Mouse (Mus musculus): ENCODE data around the gene Pgf. TPM values are rescaled to one million over a fixed set of nuclear protein-coding genes. Genes with fewer than 3 reads are reported as not detected.
A peak's percentile ranks its signal among the peaks of the same experiment; 100 is the strongest.

Pgf gene
- polyA plus RNA-seq (2012; rRNA removed), result 26.8 and 32.7 TPM in 2 replicates

- no peak for DNase-seq (ENCODE audit: low read depth)
Observed at GRCm38 (mm10) chr12:85177740-85178239, at the start of gene Pgf. TSS of gene Pgf (minus strand) at chr12:85177790.

GRCm38 (mm10) chr12:85227227-85227626 is 49.6 kb upstream of the Pgf start:
- DNase-seq (ENCODE audit: low read depth), result no peak

DNA sequence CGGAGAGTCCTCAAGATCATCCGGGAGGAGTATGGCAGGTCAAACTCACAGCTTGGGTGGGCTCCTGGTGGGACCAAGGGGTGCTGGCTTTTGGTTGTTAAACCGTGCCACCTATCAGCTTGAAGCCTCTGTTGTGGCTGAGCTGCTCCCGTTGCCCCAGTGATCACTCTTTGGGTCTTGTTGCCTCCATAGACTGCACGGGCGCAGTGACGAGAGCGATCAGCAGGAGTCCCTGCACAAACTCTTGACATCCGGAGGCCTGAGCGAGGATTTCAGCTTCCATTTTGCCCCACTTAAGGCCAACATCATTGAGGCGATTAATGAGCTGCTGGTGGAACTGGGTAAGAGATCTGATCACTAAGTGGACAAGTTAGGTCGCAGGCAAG is 42.3 kb upstream of the Pgf start:
- no peak for DNase-seq (ENCODE audit: low read depth)

DNA sequence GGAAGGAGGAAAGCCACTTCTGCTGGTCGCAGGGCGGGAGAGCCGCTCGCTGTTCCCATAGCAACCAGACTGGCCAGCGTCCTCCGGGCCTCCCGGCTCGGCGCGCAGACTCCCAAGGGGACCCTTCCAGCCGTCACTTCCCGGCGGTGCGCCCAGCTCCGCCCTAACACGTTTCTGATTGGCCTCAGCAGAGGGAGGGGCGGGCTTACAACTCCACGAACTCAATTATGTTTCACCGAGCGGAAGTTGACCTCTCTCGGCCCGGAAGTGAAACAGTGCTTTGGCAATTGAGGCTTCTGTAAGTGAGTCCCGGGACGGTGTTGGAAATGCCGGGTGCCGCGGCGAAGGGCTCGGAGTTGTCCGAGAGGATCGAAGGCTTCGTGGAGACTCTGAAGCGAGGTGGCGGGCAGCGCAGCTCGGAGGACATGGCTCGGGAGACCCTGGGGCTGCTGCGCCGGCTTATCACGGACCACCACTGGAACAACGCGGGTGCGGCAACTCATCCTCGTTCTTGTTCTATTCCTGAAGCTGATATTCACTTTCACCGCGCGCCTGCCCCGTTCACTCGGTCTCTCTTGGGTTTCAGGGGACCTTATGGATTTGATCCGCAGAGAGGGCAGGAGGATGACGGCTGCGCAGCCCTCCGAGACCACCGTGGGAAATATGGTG is 41.8 kb upstream of the Pgf start, which contains the start of gene Eif2b2:
Eif2b2 (plus strand) TSS at position 246 of the 669 bp plus-strand sequence.
- DNase-seq (ENCODE audit: low read depth), result peak; percentile 69

DNA sequence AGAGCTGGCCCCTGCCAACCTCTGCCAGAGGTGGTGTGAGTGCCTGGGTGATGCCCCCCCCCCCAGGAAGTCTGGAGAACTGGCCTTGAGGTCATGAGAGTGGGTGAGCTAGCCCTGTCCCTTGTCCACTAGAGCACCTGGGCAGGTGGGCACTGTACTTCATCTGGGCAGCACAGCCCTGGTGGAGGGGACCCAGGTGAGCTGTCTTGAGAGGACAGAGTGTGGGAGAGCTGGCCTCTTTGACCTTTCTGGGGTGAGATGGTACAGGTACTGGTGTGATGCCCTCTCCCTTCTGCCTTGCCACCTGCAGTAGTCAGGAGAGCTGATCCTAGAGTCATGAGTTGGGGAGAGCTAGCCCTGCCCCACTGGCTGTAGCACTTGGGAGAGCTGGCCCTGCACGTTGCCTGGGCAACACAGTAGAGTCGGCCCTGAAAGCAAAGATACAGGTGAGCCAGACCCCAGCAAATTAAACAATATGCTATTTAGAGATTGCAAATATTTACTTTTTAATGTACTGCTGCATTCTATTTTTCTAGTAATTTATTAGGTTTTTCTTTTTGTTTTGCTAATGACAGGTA is 40.2 kb upstream of the Pgf start:
- DNase-seq (ENCODE audit: low read depth), result no peak

DNA sequence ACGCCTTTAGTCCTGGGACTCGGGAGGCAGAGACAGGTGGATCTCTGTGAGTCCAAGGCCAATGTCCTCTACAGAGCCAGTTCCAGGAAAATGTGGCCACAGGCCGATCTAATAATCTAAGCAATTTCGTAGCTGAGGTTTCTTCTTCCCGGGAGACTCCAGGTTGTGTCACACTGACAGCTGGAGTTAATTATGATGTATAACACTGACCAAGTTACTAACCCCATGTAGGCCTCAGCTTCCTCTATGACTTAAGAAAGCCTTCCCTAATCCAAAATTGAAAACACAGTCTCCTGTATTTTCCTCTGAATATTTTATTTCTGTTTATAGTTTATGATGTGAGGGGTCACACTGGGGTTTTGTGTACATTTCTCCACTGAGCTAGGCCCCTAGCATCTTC is 37.4 kb upstream of the Pgf start:
- no peak for DNase-seq (ENCODE audit: low read depth)

DNA sequence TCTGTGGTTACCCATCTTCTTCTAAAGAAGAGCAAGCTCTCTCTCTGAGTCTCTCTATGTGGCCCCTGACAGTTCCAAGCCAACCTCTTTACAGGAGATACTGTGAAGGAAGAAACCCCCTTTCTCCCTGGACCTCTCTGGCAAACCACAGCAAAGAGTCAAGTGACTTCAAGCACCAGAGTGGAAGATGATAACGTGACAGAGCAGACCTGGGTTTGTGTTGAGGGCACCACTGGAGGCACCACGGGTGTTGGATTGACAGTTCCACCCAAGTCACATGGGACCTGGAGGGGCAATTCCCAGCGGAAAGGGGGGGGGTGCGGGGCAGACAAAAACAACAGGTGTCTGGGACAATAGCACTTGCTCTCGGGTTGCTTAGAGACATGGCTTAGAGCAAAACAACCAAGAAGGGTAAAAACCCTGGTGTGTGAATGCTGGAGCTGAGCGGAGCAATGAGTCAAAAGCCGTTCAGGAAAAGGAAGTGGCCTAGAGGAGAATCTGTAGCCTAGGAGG is 31.2 kb upstream of the Pgf start:
- DNase-seq (ENCODE audit: low read depth), result no peak

DNA sequence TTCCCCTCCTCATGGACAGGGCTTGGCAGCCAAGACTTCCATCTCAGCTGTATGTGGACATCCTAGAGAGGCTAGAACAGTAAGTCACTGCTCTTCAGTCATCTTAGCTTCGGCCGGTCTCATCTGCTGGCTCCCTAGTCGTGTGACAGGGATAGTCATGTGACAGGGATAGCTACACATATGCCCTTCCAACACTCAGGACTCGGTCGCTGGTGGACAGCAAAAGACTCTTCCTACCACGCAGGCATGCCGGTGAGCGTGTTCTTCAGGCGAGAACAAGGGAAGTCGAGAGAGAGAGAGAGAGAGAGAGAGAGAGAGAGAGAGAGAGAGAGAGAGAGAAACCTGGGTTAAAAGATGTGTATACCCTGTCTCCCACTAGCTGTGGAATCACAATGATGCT is 27.8 kb upstream of the Pgf start:
- DNase-seq (ENCODE audit: low read depth), result no peak

- no peak for DNase-seq (ENCODE audit: low read depth)
Observed at GRCm38 (mm10) chr12:85204105-85204504, 26.5 kb upstream of the Pgf start.

DNA sequence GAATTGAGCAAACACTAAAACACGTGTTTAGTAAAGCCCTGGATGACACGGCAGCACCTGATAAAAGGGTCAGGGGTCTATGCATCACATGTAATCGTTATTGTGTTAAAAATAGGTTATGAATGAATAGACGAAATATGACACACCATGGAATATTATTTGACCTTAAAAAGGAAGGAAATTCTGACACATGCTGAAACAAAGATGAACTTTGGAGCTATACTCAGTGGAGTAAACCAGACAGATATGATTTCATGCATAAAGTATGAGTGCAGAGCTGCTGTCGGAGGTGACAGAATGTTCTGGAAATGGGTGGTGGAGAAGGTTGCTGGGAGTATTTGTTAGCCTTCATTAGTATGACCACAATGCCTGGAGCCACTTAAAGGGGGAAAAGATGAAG is 26.1 kb upstream of the Pgf start:
- no peak for DNase-seq (ENCODE audit: low read depth)

GRCm38 (mm10) chr12:85202191-85202590 is 24.6 kb upstream of the Pgf start:
- DNase-seq (ENCODE audit: low read depth), result no peak

DNA sequence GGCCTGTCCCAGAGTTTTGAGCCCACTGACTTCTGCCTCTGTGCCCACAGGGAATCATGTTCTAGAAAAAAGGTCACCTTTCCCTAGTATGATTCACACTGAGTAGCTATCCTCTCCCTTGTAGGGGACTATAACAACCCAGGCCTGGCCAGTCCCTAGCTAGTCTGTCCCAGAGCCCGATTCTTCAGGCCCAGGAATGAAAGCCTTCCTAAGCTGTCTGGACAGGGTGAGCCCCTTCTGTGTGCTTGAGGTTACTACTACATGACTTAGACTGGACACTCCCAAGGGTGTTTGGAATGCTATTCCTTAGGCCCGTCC is 24.2 kb upstream of the Pgf start:
- no peak for DNase-seq (ENCODE audit: low read depth)

GRCm38 (mm10) chr12:85200929-85201829 is 23.6 kb upstream of the Pgf start:
- no peak for DNase-seq (ENCODE audit: low read depth)

GRCm38 (mm10) chr12:85199954-85200353 is 22.4 kb upstream of the Pgf start:
- no peak for DNase-seq (ENCODE audit: low read depth)

DNA sequence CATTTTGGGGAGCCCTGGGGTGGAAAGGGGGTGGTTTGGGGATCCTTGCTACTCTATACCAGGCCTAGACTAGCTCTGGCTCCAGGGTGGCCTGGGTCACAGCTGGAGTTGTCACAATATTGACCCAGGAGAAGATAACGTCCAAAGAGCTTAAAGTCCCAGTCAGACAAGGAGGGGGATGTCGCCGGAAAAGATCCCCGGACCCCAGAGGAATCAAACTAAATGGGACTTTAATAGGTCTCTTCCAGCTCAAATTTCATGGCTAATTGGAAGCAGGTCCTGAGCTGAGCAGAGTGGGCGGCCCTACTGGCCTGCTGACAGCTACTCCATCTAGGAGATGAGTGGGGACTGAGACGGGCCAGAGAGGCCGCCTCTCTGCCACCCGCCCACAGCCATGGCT is 20.3 kb upstream of the Pgf start:
- DNase-seq (ENCODE audit: low read depth), result no peak

DNA sequence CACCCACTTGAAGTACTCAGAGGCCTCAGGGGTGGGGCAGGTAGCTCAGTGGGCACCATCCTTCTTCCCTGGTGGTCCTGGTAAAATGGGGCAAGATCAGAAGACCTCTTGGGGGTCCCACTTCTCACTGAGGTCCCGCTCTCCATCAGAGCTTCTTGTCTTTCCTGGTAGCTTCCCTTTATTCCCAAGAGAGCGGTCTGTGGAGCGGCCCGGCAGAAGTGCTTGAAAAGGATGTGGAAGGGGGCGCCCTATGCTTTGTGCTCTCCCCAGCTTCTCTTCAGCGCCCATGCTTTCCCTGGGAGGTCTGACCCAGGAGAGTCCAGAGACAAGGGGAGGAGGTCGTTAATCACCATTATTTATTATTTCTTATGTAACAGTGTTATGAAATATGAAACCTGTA is 19.8 kb upstream of the Pgf start:
- DNase-seq (ENCODE audit: low read depth), result no peak

DNA sequence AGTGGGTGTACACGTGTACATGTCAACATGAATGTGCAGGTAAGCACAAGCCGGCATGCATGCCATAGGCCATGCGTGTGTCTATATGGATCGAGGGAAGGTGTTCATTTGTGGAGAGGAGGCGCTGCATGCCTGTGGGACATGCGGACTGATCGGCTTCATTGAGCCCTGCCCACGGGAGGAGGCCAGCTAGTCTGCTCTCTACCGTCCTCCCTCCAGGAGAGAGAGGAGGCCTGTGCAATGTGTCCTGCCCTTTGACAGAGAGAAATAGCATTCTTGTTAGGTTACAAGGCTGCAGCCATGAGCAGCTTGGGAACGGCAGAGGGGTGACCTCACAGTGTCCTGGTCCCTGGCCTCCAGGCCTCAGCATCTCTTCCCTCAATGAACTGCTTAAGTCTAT is 18.6 kb upstream of the Pgf start:
- no peak for DNase-seq (ENCODE audit: low read depth)

GRCm38 (mm10) chr12:85195086-85195485 is 17.5 kb upstream of the Pgf start:
- DNase-seq (ENCODE audit: low read depth), result no peak

GRCm38 (mm10) chr12:85194623-85195018 is 17.0 kb upstream of the Pgf start:
- no peak for DNase-seq (ENCODE audit: low read depth)

- DNase-seq (ENCODE audit: low read depth), result no peak
Observed at GRCm38 (mm10) chr12:85193923-85194622, 16.5 kb upstream of the Pgf start.

GRCm38 (mm10) chr12:85193146-85193545 is 15.6 kb upstream of the Pgf start:
- no peak for DNase-seq (ENCODE audit: low read depth)
